Mouse (Mus musculus) heart, adult 9 months (tissue): Measurements from ENCODE around the gene Brd3os.

Experiments used
- DNase-seq, 2 experiments: peaks; one replicate each; pipeline ENCODE4 v3.0.0; 2022; ENCODE audit warnings: low spot score in 2 of 2

The Brd3os gene

GRCm38 (mm10) chr2:27469292-27469990 lies 27.3 kb downstream of the Brd3os start:
- no peak for DNase-seq

- no peak for DNase-seq
Measured at GRCm38 (mm10) chr2:27469991-27470355, 27.8 kb downstream of the Brd3os start.

- DNase-seq: no peak
Measured at GRCm38 (mm10) chr2:27470535-27470934, 28.4 kb downstream of the Brd3os start.

- no peak for DNase-seq
Measured at GRCm38 (mm10) chr2:27471170-27471584, 29.1 kb downstream of the Brd3os start.

- DNase-seq: no peak
Measured at GRCm38 (mm10) chr2:27473061-27473765, 31.1 kb downstream of the Brd3os start.

- no peak for DNase-seq
Measured at GRCm38 (mm10) chr2:27473911-27474310, 31.8 kb downstream of the Brd3os start.

GRCm38 (mm10) chr2:27474621-27475484 lies 32.7 kb downstream of the Brd3os start:
- peak; percentile 22 to 24 for DNase-seq

GRCm38 (mm10) chr2:27475495-27476302 lies 33.6 kb downstream of the Brd3os start:
- peak; percentile 93 to 94 for DNase-seq

GRCm38 (mm10) chr2:27476303-27477192 lies 34.4 kb downstream of the Brd3os start:
- DNase-seq: peak in 1 of 2 experiments; percentile 34

GRCm38 (mm10) chr2:27479821-27480220 lies 37.7 kb downstream of the Brd3os start:
- DNase-seq: no peak

GRCm38 (mm10) chr2:27480367-27480766 lies 38.2 kb downstream of the Brd3os start:
- no peak for DNase-seq

- no peak for DNase-seq
Measured at GRCm38 (mm10) chr2:27482265-27482861, 40.2 kb downstream of the Brd3os start.

GRCm38 (mm10) chr2:27486725-27487124 lies 44.6 kb downstream of the Brd3os start:
- no peak for DNase-seq

- DNase-seq: no peak
Measured at GRCm38 (mm10) chr2:27487336-27488049, 45.4 kb downstream of the Brd3os start.

- no peak for DNase-seq
Measured at GRCm38 (mm10) chr2:27488362-27488761, 46.2 kb downstream of the Brd3os start.

- DNase-seq: no peak
Measured at GRCm38 (mm10) chr2:27490939-27491338, 48.8 kb downstream of the Brd3os start.
